Mouse (Mus musculus): ENCODE data around the gene Rcc1.

DNA sequence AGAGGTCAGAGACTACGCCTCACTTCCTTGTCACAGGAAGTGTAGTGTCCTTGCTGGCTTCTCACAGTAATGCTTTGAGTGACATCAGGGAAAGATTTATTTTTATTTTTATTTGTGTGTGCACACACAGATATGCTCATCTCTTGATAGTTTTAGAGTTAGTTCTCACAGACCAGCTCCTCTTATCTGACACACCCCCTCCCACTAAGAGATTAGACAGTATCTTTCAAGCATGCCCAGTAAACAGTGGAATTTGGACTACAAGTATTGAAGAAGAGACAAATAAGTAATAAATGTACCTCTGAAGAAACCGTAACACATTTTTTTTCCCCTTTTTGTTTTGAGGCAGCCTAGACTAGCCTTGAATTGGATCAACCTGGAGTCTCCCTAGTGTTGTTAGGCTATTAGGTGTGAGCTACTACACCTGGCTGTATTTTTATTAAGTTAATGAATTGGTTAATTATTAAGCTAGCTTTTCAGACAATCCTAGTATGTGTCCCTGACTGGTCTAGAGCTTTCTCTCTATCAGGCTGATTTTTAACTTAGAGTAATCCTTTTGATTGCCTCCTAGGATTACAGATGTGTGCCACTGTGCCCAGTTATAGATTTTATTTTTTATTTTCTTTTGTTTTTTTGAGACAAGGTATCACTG, 27.7 kb upstream of the Rcc1 start:
- TF ChIP-seq NRF1 (IDR thresholded peaks at IDR 0.05; ENCODE audit: low read depth, low read length) = no peak
- TF ChIP-seq POLR2A (IDR thresholded peaks at IDR 0.05; ENCODE audit: low read depth, low read length) = no peak
- TF ChIP-seq E2F4 (IDR thresholded peaks at IDR 0.05; ENCODE audit: insufficient replicate concordance, low read depth, low read length) = no peak
- no peak for TF ChIP-seq ZKSCAN1 (IDR thresholded peaks at IDR 0.05; ENCODE audit: borderline replicate concordance, low read depth, low read length)
- TF ChIP-seq GABPA (IDR thresholded peaks at IDR 0.05; ENCODE audit: insufficient replicate concordance, low read depth, low read length) = no peak
- TF ChIP-seq PAX5 (IDR thresholded peaks at IDR 0.05; ENCODE audit: low read length) = no peak
- no peak for TF ChIP-seq CTCF (conservative IDR thresholded peaks at IDR 0.05 in 1 of 2, IDR thresholded peaks at IDR 0.05 in 1 of 2; ENCODE audit: low read depth in 2 of 2, low read length in 2 of 2)
- no peak for TF ChIP-seq MXI1 (IDR thresholded peaks at IDR 0.05; ENCODE audit: low read depth, low read length)
- no peak for TF ChIP-seq SMC3 (IDR thresholded peaks at IDR 0.05; ENCODE audit: low read depth, low read length)
- TF ChIP-seq SIN3A (IDR thresholded peaks at IDR 0.05; ENCODE audit: low read length) = no peak
- no peak for TF ChIP-seq RCOR1 (conservative IDR thresholded peaks at IDR 0.05; ENCODE audit: low read depth, low read length)

All from CH12.LX (cell line).